Comparison of ENCODE assay signal across 17 mouse cellular contexts in genomic region chr12:105721452-105722132, GRCm38 (mm10). TPM values are rescaled to one million over a fixed set of nuclear protein-coding genes. Genes with fewer than 3 reads are reported as not detected.
DNase-seq lines count a peak whose midpoint lies in the region; ATAC-seq and TF ChIP-seq lines count a peak whose summit lies in the region.
"Had no signal": no experiment of that assay in that cellular context is flagged by ENCODE, and none has a peak within 500 bp of the region (broad histone marks: within the 10 kb centered on the region; RNA-seq: fewer than 3 reads in every experiment).

No protein-coding gene starts in this region.

- 39% methylated on average over 14 of the region's 14 CpGs for whole genome bisulfite sequencing in forebrain, embryonic 15.5 days
- 32% methylated on average over 14 of the region's 14 CpGs for WGBS in hindbrain, embryonic 16.5 days
- 43% methylated on average over 14 of the region's 14 CpGs for WGBS in neural tube, embryonic 12.5 days
- WGBS in heart, adult 2 months = 52% methylated on average over 14 of the region's 14 CpGs
- 67% methylated on average over 14 of the region's 14 CpGs for WGBS in intestine, postnatal 0 days

- no peak for TF ChIP-seq EP300 in heart, adult 2 months (IDR thresholded peaks at IDR 0.05; ENCODE audit: insufficient read depth, low read depth, low read length)

- ATAC-seq in forebrain, embryonic 15.5 days (replicated peaks) = peak; percentile 57; the same call in 1 of the 2 replicates
- ATAC-seq in hindbrain, embryonic 16.5 days = peak; percentile 71
- ATAC-seq in neural tube, embryonic 12.5 days (ENCODE audit: low FRiP score, low read depth) = peak; percentile 49; the same call in 1 of the 2 replicates
- ATAC-seq in intestine, postnatal 0 days = no peak

- H3K9ac ChIP-seq in forebrain, embryonic 15.5 days (replicated peaks) = no peak overlapping the region
- H3K9ac ChIP-seq in hindbrain, embryonic 16.5 days (ENCODE audit: low read depth, low read length) = peak overlapping the region; percentile 35; the same call in 1 of the 2 replicates
- 0 out of 2 replicates have a peak overlapping the region, but pooled peaks have one; percentile 3 for H3K9ac ChIP-seq in neural tube, embryonic 12.5 days
- H3K9ac ChIP-seq in heart, adult 2 months (ENCODE audit: low read depth, low read length) = no peak overlapping the region
- H3K9ac ChIP-seq in intestine, postnatal 0 days (ENCODE audit: low read depth, low read length) = no peak overlapping the region
- H3K9ac ChIP-seq: embryonic facial prominence, embryonic 12.5 days; lung, embryonic 14.5 days had no signal

- no peaks in the 10 kb centered on the region for H3K27me3 ChIP-seq in forebrain, embryonic 15.5 days
- H3K27me3 ChIP-seq in hindbrain, embryonic 16.5 days (replicated peaks; ENCODE audit: control insufficient read depth, insufficient read depth, low read length) = no peaks in the 10 kb centered on the region
- H3K27me3 ChIP-seq in neural tube, embryonic 12.5 days (replicated peaks) = no peaks in the 10 kb centered on the region
- no peaks in the 10 kb centered on the region for H3K27me3 ChIP-seq in heart, adult 2 months (ENCODE audit: control insufficient read depth, insufficient read depth, low read length)
- no peaks in the 10 kb centered on the region for H3K27me3 ChIP-seq in intestine, postnatal 0 days (replicated peaks; ENCODE audit: control insufficient read depth, insufficient read depth, low read length)
- H3K27me3 ChIP-seq: embryonic facial prominence, embryonic 12.5 days had no signal

- H3K4me3 ChIP-seq in forebrain, embryonic 15.5 days = no peak overlapping the region
- no peak overlapping the region for H3K4me3 ChIP-seq in hindbrain, embryonic 16.5 days (ENCODE audit: low read length)
- H3K4me3 ChIP-seq in neural tube, embryonic 12.5 days = no peak overlapping the region
- no peak overlapping the region for H3K4me3 ChIP-seq in heart, adult 2 months
- no peak overlapping the region for H3K4me3 ChIP-seq in intestine, postnatal 0 days (ENCODE audit: low read depth, low read length)
- H3K4me3 ChIP-seq: embryonic facial prominence, embryonic 12.5 days had no signal

- H3K36me3 ChIP-seq in forebrain, embryonic 15.5 days = no peaks in the 10 kb centered on the region
- no peaks in the 10 kb centered on the region for H3K36me3 ChIP-seq in hindbrain, embryonic 16.5 days (ENCODE audit: control insufficient read depth, insufficient read depth, low read length)
- H3K36me3 ChIP-seq in neural tube, embryonic 12.5 days = no peaks in the 10 kb centered on the region
- no peaks in the 10 kb centered on the region for H3K36me3 ChIP-seq in heart, adult 2 months (ENCODE audit: control insufficient read depth, insufficient read depth, low read length)
- no peaks in the 10 kb centered on the region for H3K36me3 ChIP-seq in intestine, postnatal 0 days (ENCODE audit: control insufficient read depth, insufficient read depth)
- H3K36me3 ChIP-seq: embryonic facial prominence, embryonic 12.5 days had no signal

- H3K27ac ChIP-seq in forebrain, embryonic 15.5 days (replicated peaks) = peak overlapping the region; percentile 67
- H3K27ac ChIP-seq in hindbrain, embryonic 16.5 days (ENCODE audit: low read depth, low read length) = peak overlapping the region; percentile 66
- H3K27ac ChIP-seq in neural tube, embryonic 12.5 days = no peak overlapping the region
- no peak overlapping the region for H3K27ac ChIP-seq in heart, adult 2 months
- no peak overlapping the region for H3K27ac ChIP-seq in intestine, postnatal 0 days (ENCODE audit: low read depth, low read length)
- H3K27ac ChIP-seq: embryonic facial prominence, embryonic 12.5 days; macrophage had no signal

- no peak for TF ChIP-seq CTCF in brain, embryonic 14.5 days (IDR thresholded peaks at IDR 0.05; ENCODE audit: borderline replicate concordance, extremely low read depth, insufficient read depth, insufficient read length)
- no peak for TF ChIP-seq CTCF in heart, adult 2 months (IDR thresholded peaks at IDR 0.05)
- TF ChIP-seq CTCF in intestine, postnatal 0 days (IDR thresholded peaks at IDR 0.05; ENCODE audit: low read depth) = no peak

- H3K4me2 ChIP-seq in forebrain, embryonic 15.5 days (replicated peaks) = no peak overlapping the region; the same call in 1 of the 2 replicates
- peak overlapping the region; percentile 27 for H3K4me2 ChIP-seq in hindbrain, embryonic 16.5 days (ENCODE audit: low read length)
- H3K4me2 ChIP-seq in neural tube, embryonic 12.5 days (replicated peaks) = no peak overlapping the region
- H3K4me2 ChIP-seq in intestine, postnatal 0 days (replicated peaks; ENCODE audit: low read depth) = no peak overlapping the region
- H3K4me2 ChIP-seq: embryonic facial prominence, embryonic 12.5 days; lung, embryonic 14.5 days had no signal

- TF ChIP-seq POLR2A in brain, embryonic 14.5 days (IDR thresholded peaks at IDR 0.05; ENCODE audit: borderline replicate concordance, extremely low read depth, insufficient read depth, insufficient read length, poor library complexity, severe bottlenecking) = no peak
- no peak for TF ChIP-seq POLR2A in heart, adult 2 months (IDR thresholded peaks at IDR 0.05; ENCODE audit: insufficient read depth, low read depth, low read length)

- DNase-seq in brain, embryonic 14.5 days (ENCODE audit: low read depth) = peak; percentile 77
- DNase-seq in layer of hippocampus, adult 18-20 months (ENCODE audit: low spot score in 2 of 2) = no peak
- no peak for DNase-seq in heart, adult 2 months
- DNase-seq: adrenal gland, postnatal 10 days; cerebellum, adult 9-11 months; gastrocnemius, postnatal 10 days; kidney, postnatal 14 days; lung, embryonic 14.5 days; thymus, adult 18-20 months had no signal

- H3K9me3 ChIP-seq in forebrain, embryonic 15.5 days = no peaks in the 10 kb centered on the region
- no peaks in the 10 kb centered on the region for H3K9me3 ChIP-seq in hindbrain, embryonic 16.5 days (ENCODE audit: control insufficient read depth, low read length)
- no peaks in the 10 kb centered on the region for H3K9me3 ChIP-seq in neural tube, embryonic 12.5 days
- no peaks in the 10 kb centered on the region for H3K9me3 ChIP-seq in intestine, postnatal 0 days (ENCODE audit: control insufficient read depth)
- H3K9me3 ChIP-seq: embryonic facial prominence, embryonic 12.5 days had no signal

- H3K79me2 ChIP-seq in heart, adult 2 months (replicated peaks; ENCODE audit: control insufficient read depth, insufficient read depth, low read length) = no peaks in the 10 kb centered on the region

- H3K4me1 ChIP-seq in forebrain, embryonic 15.5 days = peaks cover 8% of the 10 kb centered on the region
- peaks cover 9% of the 10 kb centered on the region for H3K4me1 ChIP-seq in hindbrain, embryonic 16.5 days (ENCODE audit: control insufficient read depth, insufficient read depth, low read depth, low read length)
- H3K4me1 ChIP-seq in neural tube, embryonic 12.5 days = peaks cover 8% of the 10 kb centered on the region
- no peaks in the 10 kb centered on the region for H3K4me1 ChIP-seq in heart, adult 2 months (ENCODE audit: control insufficient read depth, insufficient read depth, low read length)
- no peaks in the 10 kb centered on the region for H3K4me1 ChIP-seq in intestine, postnatal 0 days (replicated peaks; ENCODE audit: control insufficient read depth, insufficient read depth, low read length)
- H3K4me1 ChIP-seq: embryonic facial prominence, embryonic 12.5 days had no signal

- intact Hi-C loops in heart, adult 2 months (cut with DNase I) = loop anchor here (5.0 kb wide), 1 partner anchor 224 kb away; no protein-coding TSS in a partner anchor

RNA-seq across cellular contexts. Expression of gene Ak7, which starts 15.8 kb away (rescaled TPM):
- polyA plus RNA-seq in brain, embryonic 14.5 days (2012; rRNA removed) = 1.7 and 3.6 TPM in 2 replicates
- polyA plus RNA-seq in forebrain, embryonic 15.5 days (2015; fragmentation: Nextera tagmentation; extraction: Ambion mirVana) = 0.60 and 2.0 TPM in 2 replicates
- polyA plus RNA-seq in hindbrain, embryonic 16.5 days (2015; fragmentation: Nextera tagmentation; extraction: Ambion mirVana) = 2.3 and 2.8 TPM in 2 replicates
- 0.70 and 0.86 TPM in 2 replicates for polyA plus RNA-seq in neural tube, embryonic 12.5 days (2016; fragmentation: Nextera tagmentation; extraction: Ambion mirVana)
- total RNA-seq in layer of hippocampus, adult 18-20 months (2021) = 1 to 10 TPM; 1.7 to 2.5 TPM
- not detected for total RNA-seq in heart, adult 2 months (2021)
- polyA plus RNA-seq in heart, adult 2 months (2012; rRNA removed) = 0.61 TPM in 1 of 2 replicates, not detected in the other
- 0.18 and 0.24 TPM in 2 replicates for polyA plus RNA-seq in intestine, postnatal 0 days (2015; fragmentation: Nextera tagmentation; extraction: Ambion mirVana)
- total RNA-seq: gastrocnemius, postnatal 10 days; heart, adult 8-10 months had no signal
- polyA plus RNA-seq: liver, adult 2 months; lung, embryonic 14.5 days; macrophage had no signal

RNA-seq across cellular contexts. Expression of gene Atg2b, which starts 36.6 kb away (rescaled TPM):
- 29.1 and 32.3 TPM in 2 replicates for polyA plus RNA-seq in brain, embryonic 14.5 days (2012; rRNA removed)
- polyA plus RNA-seq in forebrain, embryonic 15.5 days (2015; fragmentation: Nextera tagmentation; extraction: Ambion mirVana) = 15.5 and 16.6 TPM in 2 replicates
- polyA plus RNA-seq in hindbrain, embryonic 16.5 days (2015; fragmentation: Nextera tagmentation; extraction: Ambion mirVana) = 10.2 and 13.3 TPM in 2 replicates
- polyA plus RNA-seq in neural tube, embryonic 12.5 days (2016; fragmentation: Nextera tagmentation; extraction: Ambion mirVana) = 17.2 and 18.1 TPM in 2 replicates
- 10 to 100 TPM; 45.4 to 46.0 TPM for total RNA-seq in layer of hippocampus, adult 18-20 months (2021)
- total RNA-seq in heart, adult 2 months (2021) = 10 to 100 TPM; 18.3 to 19.0 TPM
- 9.2 and 17.7 TPM in 2 replicates for polyA plus RNA-seq in heart, adult 2 months (2012; rRNA removed)
- 10.8 and 12.0 TPM in 2 replicates for polyA plus RNA-seq in intestine, postnatal 0 days (2015; fragmentation: Nextera tagmentation; extraction: Ambion mirVana)

RNA-seq across cellular contexts. Expression of gene Gskip, which starts 37.0 kb away (rescaled TPM):
- 15.9 and 16.2 TPM in 2 replicates for polyA plus RNA-seq in brain, embryonic 14.5 days (2012; rRNA removed)
- polyA plus RNA-seq in forebrain, embryonic 15.5 days (2015; fragmentation: Nextera tagmentation; extraction: Ambion mirVana) = 29.9 and 30.5 TPM in 2 replicates
- 25.6 and 26.0 TPM in 2 replicates for polyA plus RNA-seq in hindbrain, embryonic 16.5 days (2015; fragmentation: Nextera tagmentation; extraction: Ambion mirVana)
- 33.0 and 33.1 TPM in 2 replicates for polyA plus RNA-seq in neural tube, embryonic 12.5 days (2016; fragmentation: Nextera tagmentation; extraction: Ambion mirVana)
- 10 to 100 TPM; 29.5 to 30.3 TPM for total RNA-seq in layer of hippocampus, adult 18-20 months (2021)
- total RNA-seq in heart, adult 2 months (2021) = 1 to 10 TPM; 7.1 to 7.3 TPM
- polyA plus RNA-seq in heart, adult 2 months (2012; rRNA removed) = 7.1 and 10.9 TPM in 2 replicates
- 35.0 and 35.6 TPM in 2 replicates for polyA plus RNA-seq in intestine, postnatal 0 days (2015; fragmentation: Nextera tagmentation; extraction: Ambion mirVana)

Comparison
In these comparisons a context has a peak if more than half of its experiments do, and no peak if none do; other contexts are left out.
1. H3K27ac ChIP-seq: peak in forebrain, embryonic 15.5 days (single experiment) and hindbrain, embryonic 16.5 days (single experiment); none in neural tube, embryonic 12.5 days (single experiment), heart, adult 2 months (single experiment) and intestine, postnatal 0 days (single experiment).
2. H3K9ac ChIP-seq: peak in hindbrain, embryonic 16.5 days (single experiment) and neural tube, embryonic 12.5 days (single experiment); none in forebrain, embryonic 15.5 days (single experiment), heart, adult 2 months (single experiment) and intestine, postnatal 0 days (single experiment).